Mouse (Mus musculus) cerebellum, adult 2 months (tissue): ENCODE results near the gene Trappc3l.

Experiments used
- CTCF ChIP-seq: fragments of 200-500 bp; IDR thresholded peaks from 2 replicates; pipeline ENCODE4 v1.5.1; 2011; ENCODE audit warnings: low read depth, mild to moderate bottlenecking, control low read depth, low read length, moderate library complexity, borderline replicate concordance; ENCODE audit not compliant: insufficient read depth
- POLR2A ChIP-seq: fragments of 200-500 bp; IDR thresholded peaks from 2 replicates; pipeline ENCODE4 v1.6.1; 2011; ENCODE audit warnings: low read length, control low read depth, borderline replicate concordance; ENCODE audit not compliant: insufficient read depth

GRCm38 (mm10) chr10:34117770-34118169, 80.4 kb downstream of the Trappc3l start:
- TF ChIP-seq CTCF (no peak), POLR2A (no peak)
